Mouse (Mus musculus) kidney, adult 11 months (tissue): Measurements from ENCODE around the gene Rapgef4.

Experiments
- DNase-seq: peaks from one replicate; pipeline ENCODE4 v3.0.0; 2022

Rapgef4 gene

DNA sequence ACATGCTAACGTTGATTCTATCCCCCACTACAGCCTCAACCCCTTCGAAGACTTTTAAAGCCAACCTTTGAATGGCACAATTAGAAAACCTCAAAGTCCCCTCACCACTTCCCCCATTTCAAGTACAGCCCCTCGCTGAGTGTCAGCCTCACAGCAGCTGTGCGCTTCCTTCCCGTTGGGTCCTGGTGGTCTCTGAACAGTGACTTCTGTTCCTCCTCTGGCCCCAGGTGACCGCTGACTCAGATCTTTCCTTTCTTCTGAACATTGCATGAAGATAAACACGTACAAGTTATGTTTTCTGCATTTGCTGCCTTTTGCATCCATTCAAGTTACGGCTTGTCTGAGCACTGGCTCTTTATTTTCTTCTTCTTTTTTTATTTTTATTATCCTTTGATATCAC lies 98.1 kb downstream of the Rapgef4 start:
- no peak for DNase-seq

DNA sequence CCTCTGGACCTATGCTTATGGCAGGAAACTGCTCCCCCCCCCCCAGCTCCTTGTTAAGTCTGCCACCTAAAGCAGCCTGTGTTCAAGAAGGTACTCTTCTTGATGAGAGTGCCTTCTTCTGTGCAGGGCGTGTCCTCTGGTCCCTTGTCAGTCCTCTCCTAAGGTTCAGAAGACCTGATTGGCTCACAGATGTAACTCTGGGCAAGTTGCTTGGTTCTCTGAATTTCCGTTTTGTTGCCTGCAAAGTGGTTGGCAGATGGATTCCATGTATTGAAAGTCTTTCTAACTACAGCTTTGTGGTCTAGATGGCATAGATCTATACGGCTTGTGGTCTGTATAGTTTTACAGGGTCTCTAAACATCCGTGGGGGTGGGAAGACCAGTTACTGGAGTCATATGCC lies 101.8 kb downstream of the Rapgef4 start:
- no peak for DNase-seq

DNA sequence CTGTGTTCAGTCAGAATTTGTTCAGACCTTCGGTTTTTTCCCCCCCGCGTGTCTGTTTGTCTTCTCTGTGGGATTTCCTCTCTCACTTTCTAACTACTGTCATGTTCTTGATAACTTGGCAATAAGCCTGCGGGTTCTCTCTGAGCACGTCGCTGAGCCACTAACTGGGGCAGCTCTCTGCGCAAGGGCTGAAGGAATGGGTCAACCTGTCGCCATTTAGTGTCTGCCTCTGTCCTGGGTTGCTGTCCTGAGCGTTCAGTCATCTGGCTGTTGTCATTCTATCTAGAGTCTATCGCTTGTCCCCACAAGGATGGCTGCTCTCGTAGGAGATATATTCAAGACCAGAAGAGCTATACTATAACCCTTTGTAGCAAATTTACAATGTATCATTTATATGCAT lies 107.8 kb downstream of the Rapgef4 start:
- no peak for DNase-seq

DNA sequence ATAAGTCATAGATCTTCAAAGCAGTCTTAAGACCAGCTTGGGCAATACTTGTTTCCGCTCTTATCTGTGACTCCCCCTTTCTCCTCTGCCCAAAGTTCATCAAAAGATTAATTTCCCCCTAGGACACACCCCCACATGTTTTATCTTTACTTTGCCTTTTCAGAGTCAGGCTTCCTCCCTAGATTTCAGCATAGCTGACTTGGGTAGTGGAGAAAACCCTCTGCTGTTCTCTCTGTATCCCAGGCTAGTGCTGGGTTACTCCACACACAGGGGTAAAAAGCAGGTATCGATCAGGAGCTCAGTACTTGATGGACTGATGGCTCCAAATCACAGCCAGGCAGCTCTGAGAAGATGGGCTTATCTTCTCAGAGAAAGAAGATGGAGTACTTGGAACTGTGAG lies 109.0 kb downstream of the Rapgef4 start:
- no peak for DNase-seq

DNA sequence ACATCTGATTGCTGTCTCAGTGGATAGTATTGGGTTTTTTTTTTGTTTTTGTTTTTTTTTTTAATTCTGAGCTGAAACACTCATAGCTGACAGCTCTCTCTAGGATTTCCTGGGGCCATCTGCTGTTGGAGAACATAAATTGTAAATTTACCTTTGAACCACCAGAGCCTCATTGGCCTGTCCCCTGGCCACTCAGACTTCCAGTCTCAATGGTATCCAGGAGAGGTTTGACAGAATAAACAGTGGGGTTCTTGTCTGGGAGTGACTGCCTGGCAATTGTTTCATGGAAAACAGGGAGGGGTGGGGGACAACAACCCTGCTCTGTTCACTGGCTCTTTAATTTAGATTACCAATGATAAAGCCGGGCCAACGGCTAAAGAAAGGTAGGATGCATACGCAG lies 111.0 kb downstream of the Rapgef4 start:
- no peak for DNase-seq

DNA sequence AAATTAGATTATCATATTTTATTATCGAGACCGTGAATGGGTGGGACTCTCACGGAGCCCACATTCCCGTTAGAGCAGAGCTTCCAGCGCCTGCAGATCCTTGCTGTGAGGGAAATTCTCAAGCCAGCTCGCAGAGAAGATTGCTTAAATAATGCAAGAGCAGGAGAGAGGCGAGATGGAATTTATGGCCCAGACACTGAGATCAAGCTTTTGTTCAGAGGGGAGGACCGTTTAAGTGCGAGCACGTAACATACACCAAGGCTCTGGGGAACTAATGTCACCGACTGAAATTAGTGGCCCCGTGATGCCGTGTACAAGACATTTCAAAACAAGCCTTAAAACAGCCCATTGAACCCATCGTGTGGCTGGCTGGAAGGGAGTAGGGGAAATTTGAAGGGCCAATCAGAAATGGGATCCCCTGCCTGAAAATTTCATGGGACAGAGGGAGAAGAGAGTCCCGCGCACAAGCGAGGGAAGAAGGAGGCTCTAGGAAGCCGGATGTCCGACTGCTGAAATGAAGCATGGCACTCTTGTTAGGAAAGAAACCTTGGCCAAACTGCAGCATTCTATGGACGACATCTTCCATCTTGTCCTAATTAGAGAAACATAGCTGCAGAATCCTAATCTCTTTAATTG lies 112.5 kb downstream of the Rapgef4 start:
- no peak for DNase-seq

DNA sequence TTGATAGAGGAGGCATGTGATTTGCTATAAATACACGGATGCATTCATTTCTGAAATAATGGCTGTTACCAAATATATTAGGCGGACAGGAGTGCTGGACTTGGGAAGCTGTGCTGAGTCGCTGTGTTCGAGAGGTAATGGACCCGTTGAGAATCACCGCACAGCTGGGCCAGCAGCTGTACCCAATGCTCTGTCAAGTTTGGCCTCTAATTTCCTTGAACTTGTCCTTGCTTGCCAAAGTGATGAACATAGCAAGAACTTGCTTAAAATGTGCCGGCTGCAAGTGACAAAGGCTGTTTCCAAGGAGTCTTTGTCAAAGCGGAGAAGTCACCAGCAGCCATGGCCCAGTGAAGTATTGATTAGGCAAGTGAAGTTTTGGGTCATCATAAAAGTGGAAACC lies 113.0 kb downstream of the Rapgef4 start:
- DNase-seq: no peak

DNA sequence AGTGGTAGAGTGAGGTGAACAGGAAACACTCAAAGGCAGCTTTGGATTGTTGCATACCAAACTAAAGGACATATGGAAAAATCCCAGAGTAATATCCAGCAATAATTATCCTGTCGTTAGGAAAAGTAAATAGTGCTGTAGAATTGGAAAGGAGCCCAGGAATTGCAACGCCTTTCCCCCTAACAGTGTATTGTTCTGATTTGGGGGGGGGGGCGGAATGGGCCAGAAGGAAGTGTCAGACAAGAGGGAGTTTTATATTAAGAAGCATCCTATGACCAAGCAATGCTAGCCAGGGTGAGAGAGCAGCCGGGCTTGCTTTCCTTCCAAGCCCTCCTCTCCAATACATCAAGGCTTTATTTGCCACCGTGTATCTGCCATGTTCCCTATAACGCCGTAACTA lies 113.4 kb downstream of the Rapgef4 start:
- DNase-seq: no peak

DNA sequence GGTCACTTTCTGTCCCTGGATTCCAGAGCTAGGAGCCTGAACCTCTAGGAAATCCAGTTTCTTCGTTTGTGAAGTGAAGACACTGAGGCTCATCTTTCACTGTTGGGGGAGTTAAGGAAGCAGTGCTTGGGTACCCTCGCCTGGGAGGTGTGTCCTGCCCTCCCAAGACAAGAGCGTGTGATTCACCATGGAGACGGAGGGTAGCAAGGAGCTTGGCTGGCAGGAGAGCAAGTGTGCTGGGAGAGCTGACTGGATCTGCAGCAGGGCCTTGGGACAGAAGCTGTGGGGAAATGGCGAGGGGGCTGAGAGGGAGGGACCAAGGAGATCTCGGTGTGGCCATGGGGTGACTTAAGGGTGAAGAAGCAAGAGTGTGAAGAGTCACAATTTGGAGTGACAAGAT lies 114.0 kb downstream of the Rapgef4 start:
- no peak for DNase-seq

DNA sequence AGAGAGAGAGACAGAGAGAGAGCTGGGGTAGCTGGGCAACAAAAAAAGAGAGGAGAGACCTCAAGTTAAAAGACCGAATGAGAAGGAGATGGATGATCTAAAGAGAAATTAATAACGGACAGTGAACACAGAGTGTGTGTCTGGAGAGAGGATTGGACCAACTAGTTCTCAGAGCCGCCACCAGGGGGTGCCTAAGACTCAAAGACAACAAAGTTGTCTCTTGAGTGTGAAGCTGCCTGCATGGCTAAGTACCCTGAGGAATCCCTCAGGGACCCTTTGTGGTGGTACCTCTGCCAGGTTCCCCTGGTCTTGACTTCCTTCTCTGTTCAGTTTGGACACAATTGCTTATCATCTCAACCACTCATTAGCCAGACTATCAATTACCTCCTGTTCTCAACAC lies 115.3 kb downstream of the Rapgef4 start:
- DNase-seq: peak; percentile 23

DNA sequence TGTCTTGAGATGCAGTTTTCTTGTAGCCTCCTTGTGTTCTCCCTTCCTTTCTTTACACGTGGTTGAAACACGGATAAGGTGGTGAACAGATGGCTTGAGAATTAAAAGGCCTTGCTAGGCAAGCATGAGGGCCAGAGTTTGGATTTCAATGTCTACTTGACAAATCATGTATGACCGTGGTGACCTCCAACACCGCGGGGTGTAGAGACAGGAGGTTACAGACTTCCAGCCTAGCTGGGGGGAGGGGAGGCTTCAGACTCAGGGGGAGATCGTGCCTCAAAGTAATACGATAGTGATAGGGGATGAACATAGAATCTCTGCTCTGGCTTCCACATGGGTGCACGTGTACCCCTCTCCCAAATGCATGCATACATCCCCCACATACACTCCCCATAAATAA lies 117.3 kb downstream of the Rapgef4 start:
- no peak for DNase-seq

DNA sequence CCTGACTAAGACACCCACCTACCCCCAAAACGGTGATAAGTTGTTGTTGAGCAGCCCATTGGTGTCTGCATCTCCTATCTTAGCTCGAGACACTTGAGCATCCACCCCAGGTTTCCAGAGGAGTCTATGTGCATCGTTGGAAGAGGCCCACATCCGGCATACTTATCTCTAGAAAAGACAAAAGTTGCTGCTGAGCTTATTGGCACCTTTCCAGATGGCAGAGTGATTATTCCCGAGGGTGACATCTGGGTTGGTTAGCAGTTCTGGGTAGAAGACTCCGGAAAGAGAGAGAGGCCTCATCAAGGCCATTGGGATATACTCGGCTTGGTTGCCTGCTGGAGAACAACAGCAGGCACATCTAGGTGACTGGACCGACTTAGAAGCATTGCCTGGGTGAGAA lies 123.6 kb downstream of the Rapgef4 start:
- DNase-seq: peak; percentile 48

DNA sequence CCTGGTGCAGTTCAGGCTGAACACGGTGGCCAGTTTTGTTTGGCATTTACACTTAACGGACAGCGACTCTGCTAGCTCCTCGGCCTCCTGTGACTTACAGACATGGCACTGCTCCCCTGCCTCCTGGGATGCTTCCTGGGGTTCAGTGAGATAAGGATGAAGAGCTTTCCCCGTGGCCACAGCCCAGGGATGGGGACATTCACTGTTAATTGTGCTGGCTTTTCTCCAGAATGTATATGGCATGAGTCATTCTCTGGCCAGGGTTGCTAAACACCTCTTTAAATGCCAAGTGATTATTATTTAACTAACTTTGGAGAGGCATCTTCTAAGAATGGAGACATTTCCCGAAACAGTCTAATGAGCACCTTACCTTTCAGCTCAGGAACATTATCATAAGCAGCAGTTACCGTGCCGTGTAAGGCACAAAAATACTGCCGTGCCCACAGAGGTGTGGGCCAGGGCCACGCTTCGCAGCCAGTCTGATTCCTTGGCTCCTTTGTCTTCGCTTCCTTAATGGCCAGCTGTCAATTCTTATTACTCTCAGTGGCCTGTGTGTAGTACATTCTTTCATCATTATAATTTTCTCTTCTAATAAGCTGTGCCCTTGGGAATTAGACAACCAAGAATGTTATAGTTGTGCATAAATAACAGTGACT lies 126.6 kb downstream of the Rapgef4 start:
- no peak for DNase-seq

DNA sequence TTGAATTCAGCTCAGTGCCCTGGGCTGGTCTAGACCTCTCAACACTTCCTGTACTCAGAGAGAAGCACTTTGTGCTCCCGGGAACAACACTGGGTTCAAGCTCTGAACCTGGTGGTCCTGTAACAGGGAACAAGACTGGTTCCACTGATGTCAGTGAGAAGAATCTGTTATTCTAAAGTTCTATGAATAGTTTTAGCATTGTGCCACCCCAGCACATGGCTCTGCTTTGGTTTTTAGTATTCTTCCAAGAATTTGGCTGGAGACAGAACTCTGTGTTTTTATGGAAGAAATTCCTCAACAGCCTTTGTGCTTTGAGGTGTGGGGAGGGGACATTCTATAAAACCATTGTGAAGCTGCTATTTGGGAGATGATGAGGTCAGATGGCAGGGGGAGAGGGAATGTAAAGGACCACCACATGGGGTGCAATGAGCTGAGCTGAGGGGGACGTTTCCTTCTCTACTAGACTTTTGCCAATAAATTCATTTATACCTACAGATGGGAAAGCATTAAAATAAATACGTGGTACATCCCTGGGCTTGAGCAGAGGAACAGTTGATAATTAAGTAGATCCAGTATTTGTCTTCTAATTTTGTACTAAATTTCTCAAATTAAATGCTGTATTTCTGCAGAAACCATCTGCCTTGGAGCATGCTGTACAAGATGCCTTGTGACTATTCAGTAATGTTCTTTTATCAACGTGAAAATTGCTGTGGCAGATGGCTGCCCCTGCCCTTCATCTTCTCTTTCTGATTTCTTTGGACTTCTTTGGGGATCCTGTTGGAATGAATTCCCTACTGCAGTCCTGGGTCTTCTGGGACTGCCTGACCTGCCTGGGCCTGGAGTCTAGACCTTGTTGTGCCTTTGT lies 127.6 kb downstream of the Rapgef4 start:
- DNase-seq: no peak

DNA sequence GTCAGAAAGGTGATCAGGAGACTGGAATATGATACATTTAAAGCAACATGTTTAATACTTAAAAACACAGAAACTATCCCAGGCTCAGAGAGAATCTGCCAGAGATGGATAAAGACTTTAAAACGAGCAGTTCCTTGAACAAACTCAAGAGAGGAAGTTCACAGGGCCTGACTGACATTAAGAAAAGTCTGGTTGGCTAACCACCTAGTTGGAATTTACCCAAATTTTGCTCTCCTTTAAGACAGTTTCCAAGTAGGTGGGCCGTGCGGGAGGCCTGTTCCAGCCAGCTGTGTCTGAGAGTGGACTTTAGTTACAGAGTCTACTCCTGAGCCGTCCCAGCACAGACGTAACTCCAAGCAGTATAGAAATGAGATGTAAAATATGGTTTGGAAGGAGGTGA lies 129.4 kb downstream of the Rapgef4 start:
- no peak for DNase-seq

DNA sequence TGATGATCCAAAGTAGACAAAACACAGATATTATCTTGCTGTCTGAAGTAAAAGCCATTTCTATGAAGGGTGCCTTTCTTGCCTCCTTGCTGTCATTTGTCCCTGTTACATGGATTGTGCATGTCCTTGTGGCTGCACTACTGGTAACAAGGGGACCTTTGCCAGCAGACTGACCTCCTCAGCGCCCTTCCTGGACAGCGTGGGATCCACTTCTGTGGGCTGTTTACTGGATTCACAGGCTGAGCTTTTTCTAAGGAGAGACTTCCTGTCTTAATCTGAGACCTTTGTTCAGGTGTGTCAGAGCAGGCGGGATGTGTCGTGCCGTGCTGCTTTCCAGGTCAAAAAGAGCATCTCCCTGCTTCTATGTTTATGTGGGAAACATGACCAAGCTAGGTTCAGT lies 132.7 kb downstream of the Rapgef4 start:
- no peak for DNase-seq

DNA sequence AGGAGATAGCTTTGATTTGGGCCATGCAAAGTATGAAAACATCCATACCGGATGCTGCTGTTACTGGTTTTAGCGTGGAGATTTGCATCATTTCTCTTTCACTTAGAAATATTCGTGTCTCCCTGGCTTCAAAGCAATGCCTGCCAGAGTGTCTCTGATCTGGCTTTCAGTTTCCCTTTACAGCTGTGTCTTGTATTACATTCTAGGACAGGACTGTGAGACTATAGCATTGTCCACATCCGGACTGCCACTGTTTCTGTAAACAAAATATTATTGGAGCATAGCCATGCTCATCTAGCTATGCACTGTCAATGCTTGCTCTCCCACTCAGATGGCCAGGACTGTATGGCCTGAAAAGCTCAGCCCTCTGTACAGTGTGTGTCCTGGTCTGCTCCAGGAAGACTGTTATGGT lies 133.1 kb downstream of the Rapgef4 start:
- no peak for DNase-seq

DNA sequence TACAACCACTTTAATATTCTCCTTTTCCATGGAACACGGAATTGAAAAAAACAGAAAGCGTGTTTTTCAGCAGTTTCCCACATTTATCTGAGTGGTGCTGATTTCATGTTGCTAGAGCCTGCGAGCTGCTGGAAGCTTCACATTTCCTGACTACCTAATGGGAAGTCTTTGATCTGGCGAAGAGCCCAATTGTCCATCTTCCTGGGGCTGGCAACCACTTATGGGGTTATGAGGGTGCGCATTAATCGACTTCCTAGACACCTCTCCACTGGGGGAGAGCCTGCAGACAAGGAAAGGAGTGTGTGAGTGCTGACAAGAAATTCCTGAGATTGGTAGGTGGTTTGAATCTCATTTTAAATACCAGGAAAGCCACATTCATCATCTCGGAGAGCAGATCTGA lies 135.1 kb downstream of the Rapgef4 start:
- peak; percentile 45 for DNase-seq

DNA sequence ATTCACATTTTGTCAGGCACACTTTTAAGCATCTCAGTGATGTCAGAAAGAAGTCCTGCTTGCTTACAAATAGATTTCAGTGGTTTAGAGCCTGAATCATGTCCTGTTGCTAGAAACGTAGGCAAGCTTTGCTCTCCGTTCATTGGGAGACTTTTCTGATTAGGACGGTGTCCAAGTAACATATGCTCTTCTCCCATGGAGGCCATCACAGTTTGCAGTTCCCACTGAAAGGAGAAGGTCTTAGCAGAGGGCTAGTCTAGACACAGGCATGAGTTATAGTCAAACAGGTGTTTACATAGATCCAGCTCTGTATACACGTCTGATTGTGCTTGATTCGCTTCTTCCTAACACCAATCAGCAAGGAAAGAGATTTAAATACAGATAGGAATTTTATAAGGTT lies 135.7 kb downstream of the Rapgef4 start:
- no peak for DNase-seq

DNA sequence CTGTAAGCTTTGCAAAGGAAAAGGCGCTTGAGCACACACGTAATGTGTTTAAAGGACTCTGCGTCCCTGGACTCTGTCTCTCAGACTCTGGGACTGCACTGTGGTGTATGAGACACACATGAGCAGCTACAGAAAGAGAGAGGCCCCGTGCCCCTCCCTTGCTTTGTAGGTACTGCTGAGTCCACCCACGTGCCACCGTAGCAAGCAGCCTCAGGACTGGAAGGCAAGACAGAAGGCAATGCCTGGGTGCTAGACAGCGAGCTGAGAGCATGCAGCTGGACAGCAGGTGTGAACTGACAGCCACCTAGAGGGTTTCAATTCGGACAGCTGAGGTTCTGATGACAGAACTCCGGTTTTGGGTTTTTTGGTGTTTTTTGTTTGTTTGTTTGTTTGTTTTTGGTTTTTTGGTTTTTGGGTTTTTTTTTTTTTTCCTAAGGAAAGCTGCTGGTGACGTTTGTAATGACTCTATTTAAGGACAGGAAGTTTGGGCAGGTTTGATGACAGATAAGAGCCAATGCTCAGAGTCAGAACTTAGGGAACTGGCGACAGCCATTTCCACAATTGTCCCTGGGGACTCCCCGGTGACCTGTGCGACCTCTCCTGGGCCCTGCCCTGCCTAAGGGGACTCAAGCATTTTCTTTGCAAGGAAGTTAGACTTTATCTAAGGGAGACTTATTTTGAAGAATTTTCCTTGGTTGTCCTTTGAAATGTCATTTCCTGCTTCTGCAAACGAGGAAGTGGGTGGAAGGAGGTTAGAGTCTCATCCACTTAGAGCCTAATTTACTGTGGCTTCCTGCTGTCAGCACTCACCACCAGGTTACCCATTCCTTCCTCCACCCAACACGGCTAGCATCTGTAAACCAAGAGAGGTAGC lies 136.3 kb downstream of the Rapgef4 start:
- peak; percentile 86 for DNase-seq

DNA sequence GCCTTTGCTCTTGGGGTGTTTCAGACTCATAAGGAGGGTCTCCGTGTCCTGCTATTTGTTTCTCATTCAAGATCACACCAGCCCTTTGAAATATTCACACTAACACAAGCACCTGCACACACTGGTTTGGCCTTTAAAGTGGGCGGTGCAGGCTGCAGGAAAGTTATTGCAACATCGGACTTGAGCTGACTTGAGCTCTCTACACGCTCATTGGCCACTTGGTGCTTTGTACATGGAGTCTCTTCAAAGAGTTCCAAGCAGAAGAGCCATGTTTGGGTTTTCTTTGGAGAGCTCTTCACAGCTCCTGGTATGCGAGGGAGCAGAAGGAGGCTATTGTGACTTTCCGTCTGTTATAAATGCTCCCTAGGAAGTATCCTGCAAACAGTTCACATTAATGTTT lies 139.2 kb downstream of the Rapgef4 start:
- no peak for DNase-seq

DNA sequence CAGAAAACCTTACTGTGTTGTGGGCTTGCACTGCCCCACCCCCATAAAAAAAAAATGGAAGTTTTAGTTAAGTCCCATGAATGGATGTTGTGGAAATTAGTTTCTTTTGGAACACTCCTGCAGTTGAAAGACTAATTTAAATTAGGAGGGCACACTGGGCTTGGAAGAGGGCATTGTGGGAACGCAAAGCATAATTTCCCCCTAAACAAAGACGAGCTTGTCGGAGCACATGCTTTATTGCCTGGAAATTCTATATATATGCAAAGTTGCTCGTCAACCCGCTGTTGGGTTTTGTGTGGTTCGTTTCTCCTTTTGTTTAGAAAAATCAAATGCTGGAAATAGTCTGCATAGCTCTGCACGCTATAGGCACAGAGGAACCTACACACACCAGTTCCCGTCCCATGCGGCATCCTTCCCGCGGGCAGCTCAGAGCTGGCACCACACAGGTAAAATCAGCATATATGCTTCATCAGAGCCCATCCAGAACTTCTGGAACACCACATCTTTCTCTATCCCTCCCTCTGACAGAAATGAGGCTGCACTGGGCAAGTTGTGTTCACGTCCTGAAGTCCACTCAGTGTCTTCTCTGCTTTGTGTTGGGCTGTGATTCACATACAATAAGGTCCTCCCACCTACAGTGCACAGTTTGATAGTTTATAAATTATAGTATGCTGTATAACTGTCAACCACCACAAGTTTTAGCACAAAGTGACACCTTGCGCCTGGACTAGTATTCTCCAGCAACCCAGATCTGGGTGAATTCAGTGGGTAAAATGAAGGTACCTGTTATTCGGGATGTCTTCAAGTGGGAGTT lies 141.6 kb downstream of the Rapgef4 start:
- DNase-seq: no peak
